Mouse (Mus musculus) erythroblast, adult 5-6 weeks (primary cell): ENCODE measurements around the gene Dbi. TPM values are rescaled to one million over a fixed set of nuclear protein-coding genes. Genes with fewer than 3 reads are reported as not detected.

Experiments used
- total RNA-seq, 2 experiments: library from RNA; stranded (forward) in 1 of 2; stranded (reverse) in 1 of 2; fragments of 150-400 nt in 1 of 2; fragments of 200-764, 138-1000 nt in 1 of 2; gene quantifications; 2 replicates each; pipeline versions ENCODE4 v1.2.3 to v1.2.4; 2015 to 2017; ENCODE audit warnings: low replicate concordance in 2 of 2

The Dbi gene
- total RNA-seq, 2 experiments from 2014 or later = 59.9 to 77.2 TPM

Other genes starting within 250 kb of the Dbi start
- gene Tmem177, start 207.9 kb downstream of the Dbi start, total RNA-seq (2015; ENCODE audit: low replicate concordance) = 1.5 and 1.9 TPM in 2 replicates
- gene Tmem177, start 207.9 kb downstream of the Dbi start, total RNA-seq (2017; ENCODE audit: low replicate concordance) = 1.7 and 2.9 TPM in 2 replicates
- gene Cfap221, start 123.8 kb downstream of the Dbi start, total RNA-seq (2015; ENCODE audit: low replicate concordance) = not detected in 2 replicates
- gene Cfap221, start 123.8 kb downstream of the Dbi start, total RNA-seq (2017; ENCODE audit: low replicate concordance) = not detected in 2 replicates
- gene Sctr, start 114.2 kb downstream of the Dbi start, total RNA-seq (2015; ENCODE audit: low replicate concordance) = not detected in 2 replicates
- not detected in 2 replicates for gene Sctr, start 114.2 kb downstream of the Dbi start, total RNA-seq (2017; ENCODE audit: low replicate concordance)
- 1.5 TPM in 1 of 2 replicates, not detected in the other for gene Tmem37, start 47.0 kb downstream of the Dbi start, total RNA-seq (2015; ENCODE audit: low replicate concordance)
- gene Tmem37, start 47.0 kb downstream of the Dbi start, total RNA-seq (2017; ENCODE audit: low replicate concordance) = not detected in 2 replicates
- 6.5 and 8.2 TPM in 2 replicates for gene 3110009E18Rik, start 109 bp upstream of the Dbi start, total RNA-seq (2015; ENCODE audit: low replicate concordance)
- not detected in 2 replicates for gene 3110009E18Rik, start 109 bp upstream of the Dbi start, total RNA-seq (2017; ENCODE audit: low replicate concordance)
- 6.3 and 11.7 TPM in 2 replicates for gene Steap3, start 151.6 kb upstream of the Dbi start, total RNA-seq (2015; ENCODE audit: low replicate concordance)
- 6.1 and 6.4 TPM in 2 replicates for gene Steap3, start 151.6 kb upstream of the Dbi start, total RNA-seq (2017; ENCODE audit: low replicate concordance)
- not detected in 2 replicates for gene C1ql2, start 219.5 kb upstream of the Dbi start, total RNA-seq (2015; ENCODE audit: low replicate concordance)
- not detected in 2 replicates for gene C1ql2, start 219.5 kb upstream of the Dbi start, total RNA-seq (2017; ENCODE audit: low replicate concordance)